Mouse (Mus musculus): ENCODE results near the gene Usp37.

GRCm38 (mm10) chr1:74452611-74453045 lies 91.5 kb downstream of the Usp37 start:
- TF ChIP-seq POLR2A (IDR thresholded peaks at IDR 0.05; ENCODE audit: extremely low read depth, insufficient read depth, low read length) (no peak), CTCF (IDR thresholded peaks at IDR 0.05; ENCODE audit: extremely low read depth, insufficient read depth, low read length) (0 out of 2 replicates have a peak, but pooled peaks have one; percentile 23)

Data from cortical plate, adult 2 months (tissue).